Mouse (Mus musculus): ENCODE measurements at regions not wholly inside any gene's neighbourhood (a gene's known extent, or its start where the extent isn't known, plus 50 kb on each side); places are given as distances from the start of the nearest gene placed in this dataset.

DNA sequence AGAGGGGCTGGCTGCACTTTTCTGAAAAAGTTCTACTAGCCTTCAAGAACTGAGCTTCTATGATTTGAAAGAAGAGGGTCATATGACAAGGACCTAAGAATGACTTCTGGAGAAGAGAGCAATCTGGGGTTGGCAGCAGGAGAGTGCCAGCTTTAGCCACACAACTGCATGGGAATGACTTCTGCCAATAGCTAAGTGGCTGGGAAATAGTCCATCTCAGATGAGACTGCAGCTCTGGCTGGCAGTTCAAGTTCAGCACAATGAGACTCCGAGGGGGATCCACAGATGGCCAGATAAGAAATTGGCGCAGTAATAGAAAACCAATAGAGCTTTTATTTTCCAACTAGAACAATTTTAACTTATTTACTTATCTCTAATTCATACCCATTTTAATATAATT, 122.1 kb upstream of the Fbxo33 start:
- no peaks in the 10 kb centered on the region for H3K36me3 ChIP-seq (ENCODE audit: control insufficient read depth in 1 of 2, insufficient read depth in 2 of 2, low read length in 2 of 2)
- DNase-seq (ENCODE audit: low read depth, low spot score), result no peak
- no peaks in the 10 kb centered on the region for H3K9me3 ChIP-seq (replicated peaks; ENCODE audit: insufficient read depth, low read length)
- no peak overlapping the region for H3K27ac ChIP-seq (ENCODE audit: control insufficient read depth, low read depth, low read length)
- no peaks in the 10 kb centered on the region for H3K79me2 ChIP-seq (ENCODE audit: control insufficient read depth, insufficient read depth, low read length, poor library complexity)
- no peaks in the 10 kb centered on the region; a peak in 1 of 4 replicates for H3K27me3 ChIP-seq (ENCODE audit: control insufficient read depth in 1 of 2, insufficient read depth in 2 of 2, low read length in 2 of 2)
- no peak overlapping the region for H3K9ac ChIP-seq (ENCODE audit: control insufficient read depth, low read depth, low read length, poor library complexity, severe bottlenecking)
- no peaks in the 10 kb centered on the region for H3K4me1 ChIP-seq (ENCODE audit: control insufficient read depth in 1 of 2, insufficient read depth in 2 of 2, low read length in 2 of 2)
- TF ChIP-seq MYB (IDR thresholded peaks at IDR 0.05; ENCODE audit: low read depth, low read length) (no peak), SIN3A (IDR thresholded peaks at IDR 0.05; ENCODE audit: low read length) (no peak), MYC (IDR thresholded peaks at IDR 0.05; ENCODE audit: low read depth, low read length) (no peak), ZMIZ1 (IDR thresholded peaks at IDR 0.05; ENCODE audit: low read depth, low read length) (no peak), NRF1 (IDR thresholded peaks at IDR 0.05; ENCODE audit: insufficient read depth, low read depth, low read length, poor library complexity, severe bottlenecking) (no peak), ETS1 (IDR thresholded peaks at IDR 0.05; ENCODE audit: low read depth, low read length) (no peak), MAZ (IDR thresholded peaks at IDR 0.05; ENCODE audit: low read depth, low read length) (no peak), ELF1 (IDR thresholded peaks at IDR 0.05; ENCODE audit: low read depth, low read length) (no peak), KAT2A (conservative IDR thresholded peaks at IDR 0.05; ENCODE audit: low read depth, low read length) (no peak), POLR2AphosphoS2 (IDR thresholded peaks at IDR 0.05; ENCODE audit: low read length) (no peak), GATA1 (IDR thresholded peaks at IDR 0.05; ENCODE audit: low read depth, low read length) (no peak)
- no peak overlapping the region for H3K4me3 ChIP-seq (ENCODE audit: control insufficient read depth in 1 of 2, insufficient read depth in 1 of 2, low read depth in 2 of 2, low read length in 2 of 2)

DNA sequence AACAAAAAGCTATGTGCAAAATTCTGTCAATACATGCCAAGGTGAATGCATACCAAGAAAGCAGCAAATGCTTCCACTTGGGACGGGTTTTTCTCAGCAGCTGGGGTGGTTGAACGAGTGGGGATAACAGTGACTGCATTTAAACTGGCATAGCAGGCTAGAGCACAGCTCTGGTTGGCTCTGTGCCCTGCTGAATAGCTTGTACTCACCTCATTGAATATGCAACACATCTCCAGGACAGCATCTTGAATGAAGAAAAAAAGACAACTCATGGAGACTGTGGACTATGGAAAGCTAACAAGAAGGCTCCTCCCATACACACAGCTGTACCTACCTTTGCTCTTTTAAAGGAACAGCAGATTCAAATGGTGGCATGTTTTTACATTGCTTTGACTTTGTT, 111.2 kb upstream of the Fbxo33 start:
- TF ChIP-seq MAZ (IDR thresholded peaks at IDR 0.05; ENCODE audit: low read depth, low read length), result no peak
- TF ChIP-seq CTCF (IDR thresholded peaks at IDR 0.05 in 2 of 3, conservative IDR thresholded peaks at IDR 0.05 in 1 of 3; ENCODE audit: control insufficient read depth in 1 of 3, insufficient read depth in 1 of 3, low read depth in 2 of 3, low read length in 3 of 3, poor library complexity in 1 of 3, severe bottlenecking in 1 of 3), result no peak
- no peak for TF ChIP-seq BHLHE40 (IDR thresholded peaks at IDR 0.05; ENCODE audit: borderline replicate concordance, low read depth, low read length)
- TF ChIP-seq ZNF384 (IDR thresholded peaks at IDR 0.05; ENCODE audit: low read depth, low read length), result no peak
- TF ChIP-seq GABPA (IDR thresholded peaks at IDR 0.05; ENCODE audit: low read depth, low read length), result no peak
- TF ChIP-seq MYC (IDR thresholded peaks at IDR 0.05; ENCODE audit: low read depth, low read length), result no peak
- TF ChIP-seq POLR2A (IDR thresholded peaks at IDR 0.05; ENCODE audit: control insufficient read depth in 1 of 2, insufficient read depth in 1 of 2, low read depth in 1 of 2, low read length in 2 of 2, poor library complexity in 1 of 2), result no peak
- TF ChIP-seq TAL1 (IDR thresholded peaks at IDR 0.05; ENCODE audit: low read length), result no peak
- TF ChIP-seq TCF12 (IDR thresholded peaks at IDR 0.05; ENCODE audit: low read depth, low read length), result no peak
- no peak for TF ChIP-seq E2F4 (IDR thresholded peaks at IDR 0.05; ENCODE audit: borderline replicate concordance, low read depth, low read length)
- no peak for TF ChIP-seq CHD1 (IDR thresholded peaks at IDR 0.05; ENCODE audit: low read depth, low read length)
- no peak for TF ChIP-seq ZKSCAN1 (IDR thresholded peaks at IDR 0.05; ENCODE audit: low read depth, low read length)
- no peak for TF ChIP-seq RCOR1 (IDR thresholded peaks at IDR 0.05; ENCODE audit: low read depth, low read length)
- no peak for TF ChIP-seq USF2 (IDR thresholded peaks at IDR 0.05; ENCODE audit: borderline replicate concordance in 1 of 2, insufficient read depth in 1 of 2, low read depth in 1 of 2, low read length in 2 of 2)
- TF ChIP-seq JUND (IDR thresholded peaks at IDR 0.05; ENCODE audit: low read depth, low read length), result no peak
- TF ChIP-seq USF1 (IDR thresholded peaks at IDR 0.05; ENCODE audit: low read depth, low read length), result no peak
- TF ChIP-seq ZMIZ1 (IDR thresholded peaks at IDR 0.05; ENCODE audit: low read depth, low read length), result no peak
- no peak for TF ChIP-seq GATA1 (IDR thresholded peaks at IDR 0.05; ENCODE audit: low read depth, low read length)
- no peak for TF ChIP-seq MAFK (IDR thresholded peaks at IDR 0.05; ENCODE audit: borderline replicate concordance, low read depth, low read length)
- no peak overlapping the region for H3K9ac ChIP-seq (ENCODE audit: control insufficient read depth, low read depth, low read length, poor library complexity, severe bottlenecking)
- no peaks in the 10 kb centered on the region for H3K9me3 ChIP-seq (replicated peaks; ENCODE audit: insufficient read depth, low read length)
- no peaks in the 10 kb centered on the region for H3K27me3 ChIP-seq (ENCODE audit: control insufficient read depth in 1 of 2, insufficient read depth in 2 of 2, low read length in 2 of 2)
- no peak overlapping the region for H3K4me3 ChIP-seq (ENCODE audit: control insufficient read depth in 1 of 2, insufficient read depth in 1 of 2, low read depth in 2 of 2, low read length in 2 of 2)
- no peak for DNase-seq (ENCODE audit: low read depth, low spot score)
- no peak overlapping the region for H3K27ac ChIP-seq (ENCODE audit: control insufficient read depth, low read depth, low read length)
- no peaks in the 10 kb centered on the region for H3K4me1 ChIP-seq (ENCODE audit: control insufficient read depth in 1 of 2, insufficient read depth in 2 of 2, low read length in 2 of 2)
- H3K36me3 ChIP-seq (ENCODE audit: control insufficient read depth in 1 of 2, insufficient read depth in 2 of 2, low read length in 2 of 2), result no peaks in the 10 kb centered on the region
- no peaks in the 10 kb centered on the region for H3K79me2 ChIP-seq (ENCODE audit: control insufficient read depth, insufficient read depth, low read length, poor library complexity)

All from MEL (cell line).